Mouse (Mus musculus) midbrain, embryonic 13.5 days (tissue): ENCODE measurements at regions not wholly inside any gene's neighbourhood (a gene's known extent, or its start where the extent isn't known, plus 50 kb on each side); places are given as distances from the start of the nearest gene placed in this dataset.

Experiments
- ATAC-seq: fragments of 200-750 bp; cut with Nextera tagmentation; 2 replicates; pipeline ENCODE4 v1.8.0; 2017; ENCODE audit warnings: mild to moderate bottlenecking, moderate TSS enrichment, moderate library complexity
- H3K27ac ChIP-seq: fragments of 300-500 bp; sonication (generic); 2 replicates; pipeline ENCODE4 v1.5.1; 2015; ENCODE audit warnings: inconsistent platforms, mild to moderate bottlenecking, moderate library complexity
- H3K27me3 ChIP-seq: fragments of 300-500 bp; sonication (generic); 2 replicates; pipeline ENCODE4 v1.6.1; 2015; ENCODE audit warnings: mild to moderate bottlenecking, inconsistent platforms
- H3K36me3 ChIP-seq: fragments of 300-500 bp; sonication (generic); 2 replicates; pipeline ENCODE4 v1.6.1; 2015; ENCODE audit warnings: mild to moderate bottlenecking, inconsistent platforms
- H3K4me1 ChIP-seq: fragments of 300-500 bp; sonication (generic); replicated peaks from 2 replicates; pipeline ENCODE4 v1.6.1; 2015; ENCODE audit warnings: inconsistent platforms
- H3K4me2 ChIP-seq: fragments of 300-500 bp; sonication (generic); replicated peaks from 2 replicates; pipeline ENCODE4 v1.6.1; 2015; ENCODE audit warnings: moderate library complexity, mild to moderate bottlenecking, inconsistent platforms
- H3K4me3 ChIP-seq: fragments of 300-500 bp; sonication (generic); replicated peaks from 2 replicates; pipeline ENCODE4 v1.5.1; 2015; ENCODE audit warnings: mild to moderate bottlenecking, inconsistent platforms
- H3K9ac ChIP-seq: fragments of 300-500 bp; sonication (generic); replicated peaks from 2 replicates; pipeline ENCODE4 v1.6.1; 2015; ENCODE audit warnings: mild to moderate bottlenecking, inconsistent platforms
- H3K9me3 ChIP-seq: fragments of 300-500 bp; sonication (generic); 2 replicates; pipeline ENCODE4 v1.6.1; 2016; ENCODE audit warnings: mild to moderate bottlenecking, inconsistent platforms
- WGBS: fragments of 180-500 bp; shearing (Covaris S2); methylation state at CpG from one replicate; pipeline ENCODE4 v1.1.7; 2015; 5-methylcytosine and 5-hydroxymethylcytosine counted together

DNA sequence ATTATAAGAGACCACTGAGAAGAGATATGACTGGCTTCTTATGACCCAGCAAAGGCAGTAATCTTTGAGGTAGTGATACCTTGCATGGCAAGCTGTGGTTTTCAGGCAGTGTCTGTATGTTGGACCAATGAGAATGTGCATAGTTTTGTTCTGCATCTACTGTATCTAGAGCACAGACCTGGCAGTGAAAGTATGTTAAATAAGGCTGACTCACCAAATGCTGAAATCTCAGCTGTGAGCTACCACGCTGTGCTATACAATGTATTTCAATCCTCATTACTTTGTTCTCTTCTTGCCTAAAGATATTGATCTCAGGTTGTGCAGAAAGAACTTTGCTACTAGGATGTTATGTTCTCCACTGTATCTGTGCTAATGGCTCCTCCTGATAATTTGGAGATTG, 83.9 kb upstream of the Zfp827 start:
- H3K27me3 ChIP-seq: no peaks in the 10 kb centered on the region
- no peak overlapping the region for H3K4me2 ChIP-seq
- H3K27ac ChIP-seq: no peak overlapping the region
- H3K9me3 ChIP-seq: no peaks in the 10 kb centered on the region
- 92% methylated on average over 1 of the region's 1 CpGs for WGBS
- no peak overlapping the region for H3K9ac ChIP-seq
- no peak overlapping the region for H3K4me3 ChIP-seq
- no peak for ATAC-seq
- no peaks in the 10 kb centered on the region for H3K36me3 ChIP-seq
- H3K4me1 ChIP-seq: no peaks in the 10 kb centered on the region

- no peaks in the 10 kb centered on the region for H3K4me1 ChIP-seq
- H3K4me3 ChIP-seq: no peak overlapping the region
- H3K27me3 ChIP-seq: no peaks in the 10 kb centered on the region
- WGBS: 70% methylated on average over 1 of the region's 1 CpGs
- H3K9me3 ChIP-seq: no peaks in the 10 kb centered on the region
- no peak overlapping the region for H3K9ac ChIP-seq
- no peak overlapping the region for H3K27ac ChIP-seq
- no peak for ATAC-seq
- H3K4me2 ChIP-seq: no peak overlapping the region
- H3K36me3 ChIP-seq: no peaks in the 10 kb centered on the region
Measured at GRCm38 (mm10) chr8:78945607-78946006, 82.6 kb upstream of the Zfp827 start.

GRCm38 (mm10) chr8:78946085-78946484, 82.2 kb upstream of the Zfp827 start:
- Histone ChIP-seq H3K9ac (no peak overlapping the region), H3K4me1 (no peaks in the 10 kb centered on the region), H3K4me3 (no peak overlapping the region), H3K4me2 (no peak overlapping the region), H3K9me3 (no peaks in the 10 kb centered on the region), H3K27me3 (no peaks in the 10 kb centered on the region), H3K27ac (no peak overlapping the region), H3K36me3 (no peaks in the 10 kb centered on the region)
- WGBS: 91% methylated on average over 2 of the region's 2 CpGs
- no peak for ATAC-seq

DNA sequence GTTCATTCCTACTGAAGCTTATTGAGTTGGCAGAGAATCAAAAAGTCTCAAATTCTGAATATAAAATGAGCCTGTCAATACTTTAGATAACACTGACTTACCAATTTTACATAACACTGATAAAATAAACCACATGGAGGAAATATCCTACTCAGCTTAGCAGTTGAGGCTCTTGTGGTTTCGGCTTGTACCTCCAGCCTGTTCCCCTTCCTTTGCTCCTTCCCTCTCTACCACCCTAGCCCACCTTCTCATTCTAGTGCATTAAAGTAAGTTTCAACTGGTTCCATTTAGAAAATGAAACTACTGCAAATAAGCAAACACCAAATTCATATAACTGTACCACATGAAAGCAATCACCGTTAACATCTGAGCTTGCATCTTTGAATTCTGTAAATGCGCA, 53.2 kb upstream of the Zfp827 start:
- H3K4me3 ChIP-seq: no peak overlapping the region
- no peaks in the 10 kb centered on the region for H3K9me3 ChIP-seq
- no peak for ATAC-seq
- H3K9ac ChIP-seq: no peak overlapping the region
- no peak overlapping the region for H3K4me2 ChIP-seq
- WGBS: 96% methylated on average over 3 of the region's 3 CpGs
- H3K27ac ChIP-seq: no peak overlapping the region
- H3K36me3 ChIP-seq: no peaks in the 10 kb centered on the region
- H3K27me3 ChIP-seq: no peaks in the 10 kb centered on the region
- H3K4me1 ChIP-seq: no peaks in the 10 kb centered on the region; the same call in 1 of the 2 replicates
